Mouse (Mus musculus): ENCODE measurements around the gene Sgms2. TPM values are rescaled to one million over a fixed set of nuclear protein-coding genes. Genes with fewer than 3 reads are reported as not detected.

Gene Sgms2
- total and polyA plus RNA-seq, 2 experiments from 2014 or later: 1.1 to 1.3 TPM

- H3K4me1 ChIP-seq (ENCODE audit: control insufficient read depth, insufficient read depth): no peaks in the 10 kb centered on the region
- 90% methylated on average over 10 of the region's 10 CpGs for WGBS
- TF ChIP-seq EP300 (IDR thresholded peaks at IDR 0.05; ENCODE audit: low read depth) (no peak), CTCF (IDR thresholded peaks at IDR 0.05; ENCODE audit: low read depth) (no peak)
- no peak for ATAC-seq (ENCODE audit: insufficient read depth, low read depth)
- no peak overlapping the region for H3K4me3 ChIP-seq (ENCODE audit: low read depth, low read length)
- H3K27me3 ChIP-seq (ENCODE audit: control insufficient read depth, insufficient read depth, low read length): no peaks in the 10 kb centered on the region
- H3K27ac ChIP-seq (ENCODE audit: low read depth): no peak overlapping the region
- H3K4me2 ChIP-seq (ENCODE audit: low read depth, low read length): no peak overlapping the region
- no peak overlapping the region for H3K9ac ChIP-seq (replicated peaks; ENCODE audit: low read depth, low read length)
- DNase-seq (ENCODE audit: low spot score): no peak
- no peaks in the 10 kb centered on the region for H3K9me3 ChIP-seq (replicated peaks; ENCODE audit: control insufficient read depth, low read length)
- no peaks in the 10 kb centered on the region for H3K36me3 ChIP-seq (replicated peaks; ENCODE audit: control insufficient read depth, insufficient read depth, low read length)
Measured at GRCm38 (mm10) chr3:131476002-131476401, 15.2 kb downstream of the Sgms2 start.

DNA sequence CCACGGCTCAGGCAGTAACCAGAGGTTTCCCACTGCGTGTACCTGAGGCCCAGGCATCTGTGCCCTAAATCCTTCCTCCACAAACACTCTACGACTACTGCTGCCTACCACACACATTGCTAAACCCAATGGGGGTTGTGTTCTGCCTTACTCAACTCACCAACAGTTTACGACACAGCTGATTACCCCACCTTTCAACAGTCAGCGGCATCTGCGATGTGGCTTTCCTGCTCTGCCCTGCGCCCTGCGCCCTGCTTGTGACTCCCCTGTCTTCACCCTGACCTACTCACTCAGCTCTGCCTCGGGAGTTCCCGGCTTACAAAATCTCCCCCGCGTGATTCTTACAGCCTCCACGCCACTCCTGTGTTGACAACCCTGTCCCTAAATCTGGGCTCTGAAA, 16.7 kb downstream of the Sgms2 start:
- Histone ChIP-seq H3K27me3 (ENCODE audit: control insufficient read depth, insufficient read depth, low read length) (no peaks in the 10 kb centered on the region), H3K36me3 (replicated peaks; ENCODE audit: control insufficient read depth, insufficient read depth, low read length) (no peaks in the 10 kb centered on the region), H3K4me1 (ENCODE audit: control insufficient read depth, insufficient read depth) (no peaks in the 10 kb centered on the region), H3K4me2 (ENCODE audit: low read depth, low read length) (no peak overlapping the region), H3K9me3 (replicated peaks; ENCODE audit: control insufficient read depth, low read length) (no peaks in the 10 kb centered on the region), H3K27ac (ENCODE audit: low read depth) (no peak overlapping the region), H3K4me3 (ENCODE audit: low read depth, low read length) (no peak overlapping the region), H3K9ac (replicated peaks; ENCODE audit: low read depth, low read length) (no peak overlapping the region)
- ATAC-seq (ENCODE audit: insufficient read depth, low read depth): no peak
- no peak for TF ChIP-seq CTCF (IDR thresholded peaks at IDR 0.05; ENCODE audit: low read depth)
- TF ChIP-seq EP300 (IDR thresholded peaks at IDR 0.05; ENCODE audit: low read depth): no peak
- 58% methylated on average over 13 of the region's 13 CpGs for WGBS
- no peak for DNase-seq (ENCODE audit: low spot score)

- H3K9ac ChIP-seq (replicated peaks; ENCODE audit: low read depth, low read length): no peak overlapping the region
- no peak for ATAC-seq (ENCODE audit: insufficient read depth, low read depth)
- H3K36me3 ChIP-seq (replicated peaks; ENCODE audit: control insufficient read depth, insufficient read depth, low read length): no peaks in the 10 kb centered on the region
- H3K4me3 ChIP-seq (ENCODE audit: low read depth, low read length): no peak overlapping the region
- H3K4me1 ChIP-seq (ENCODE audit: control insufficient read depth, insufficient read depth): no peaks in the 10 kb centered on the region
- no peaks in the 10 kb centered on the region for H3K9me3 ChIP-seq (replicated peaks; ENCODE audit: control insufficient read depth, low read length)
- H3K27ac ChIP-seq (ENCODE audit: low read depth): no peak overlapping the region
- H3K27me3 ChIP-seq (ENCODE audit: control insufficient read depth, insufficient read depth, low read length): no peaks in the 10 kb centered on the region
- TF ChIP-seq EP300 (IDR thresholded peaks at IDR 0.05; ENCODE audit: low read depth) (no peak), CTCF (IDR thresholded peaks at IDR 0.05; ENCODE audit: low read depth) (no peak)
- no peak overlapping the region for H3K4me2 ChIP-seq (ENCODE audit: low read depth, low read length)
- no peak for DNase-seq (ENCODE audit: low spot score)
- WGBS: 40% methylated on average over 1 of the region's 1 CpGs
Measured at GRCm38 (mm10) chr3:131473496-131473895, 17.7 kb downstream of the Sgms2 start.

DNA sequence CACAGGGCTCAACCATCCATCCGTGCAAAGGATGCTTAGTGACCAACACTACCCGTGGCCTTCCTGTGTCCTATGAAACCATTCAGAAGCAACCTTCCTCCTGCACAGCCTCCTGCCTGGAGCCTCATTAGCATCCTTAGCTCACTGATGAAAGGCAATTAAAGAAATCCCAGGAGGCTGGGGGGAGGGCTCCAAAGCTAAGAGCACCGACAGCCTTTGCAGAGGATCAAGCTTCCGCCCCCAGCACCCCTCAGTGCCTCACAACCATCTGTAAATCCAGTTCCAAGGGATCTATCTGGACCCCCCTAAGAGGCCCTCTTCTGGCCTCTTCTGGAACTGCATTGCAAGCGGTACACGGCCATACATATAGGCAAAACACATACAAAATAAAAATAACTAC, 19.4 kb downstream of the Sgms2 start:
- no peaks in the 10 kb centered on the region for H3K4me1 ChIP-seq (ENCODE audit: control insufficient read depth, insufficient read depth)
- no peak for ATAC-seq (ENCODE audit: insufficient read depth, low read depth)
- H3K27ac ChIP-seq (ENCODE audit: low read depth): no peak overlapping the region
- H3K27me3 ChIP-seq (ENCODE audit: control insufficient read depth, insufficient read depth, low read length): no peaks in the 10 kb centered on the region
- no peak for TF ChIP-seq CTCF (IDR thresholded peaks at IDR 0.05; ENCODE audit: low read depth)
- no peak for TF ChIP-seq EP300 (IDR thresholded peaks at IDR 0.05; ENCODE audit: low read depth)
- no peak overlapping the region for H3K4me3 ChIP-seq (ENCODE audit: low read depth, low read length)
- WGBS: 57% methylated on average over 6 of the region's 6 CpGs
- no peaks in the 10 kb centered on the region for H3K36me3 ChIP-seq (replicated peaks; ENCODE audit: control insufficient read depth, insufficient read depth, low read length)
- no peak overlapping the region for H3K9ac ChIP-seq (replicated peaks; ENCODE audit: low read depth, low read length)
- no peaks in the 10 kb centered on the region for H3K9me3 ChIP-seq (replicated peaks; ENCODE audit: control insufficient read depth, low read length)
- no peak for DNase-seq (ENCODE audit: low spot score)
- H3K4me2 ChIP-seq (ENCODE audit: low read depth, low read length): no peak overlapping the region

DNA sequence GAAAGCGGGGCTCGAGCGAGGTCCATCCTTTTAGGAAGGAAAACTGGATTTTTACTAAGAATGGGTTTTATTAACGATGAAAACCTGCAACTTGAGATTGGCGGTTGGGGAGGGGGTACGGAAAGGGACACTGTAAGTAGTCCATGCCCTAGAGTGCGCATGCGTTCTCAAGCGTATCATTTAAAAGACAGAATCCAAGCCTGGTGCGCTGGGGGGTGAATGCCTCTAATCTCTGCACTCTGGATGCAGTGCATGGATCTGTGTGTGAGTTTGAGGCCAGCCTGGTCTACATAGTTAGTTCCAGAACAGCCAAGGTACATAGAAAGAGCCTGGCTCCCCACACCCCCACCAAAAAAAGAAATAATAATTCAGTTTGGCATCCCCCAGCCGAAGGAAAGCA, 19.8 kb downstream of the Sgms2 start:
- WGBS: 80% methylated on average over 11 of the region's 11 CpGs
- no peak overlapping the region for H3K4me2 ChIP-seq (ENCODE audit: low read depth, low read length)
- H3K9me3 ChIP-seq (replicated peaks; ENCODE audit: control insufficient read depth, low read length): no peaks in the 10 kb centered on the region
- H3K9ac ChIP-seq (replicated peaks; ENCODE audit: low read depth, low read length): no peak overlapping the region
- TF ChIP-seq CTCF (IDR thresholded peaks at IDR 0.05; ENCODE audit: low read depth) (no peak), EP300 (IDR thresholded peaks at IDR 0.05; ENCODE audit: low read depth) (no peak)
- no peak overlapping the region for H3K27ac ChIP-seq (ENCODE audit: low read depth)
- H3K4me3 ChIP-seq (ENCODE audit: low read depth, low read length): no peak overlapping the region
- H3K27me3 ChIP-seq (ENCODE audit: control insufficient read depth, insufficient read depth, low read length): no peaks in the 10 kb centered on the region
- no peaks in the 10 kb centered on the region for H3K4me1 ChIP-seq (ENCODE audit: control insufficient read depth, insufficient read depth)
- no peak for DNase-seq (ENCODE audit: low spot score)
- ATAC-seq (ENCODE audit: insufficient read depth, low read depth): no peak
- no peaks in the 10 kb centered on the region for H3K36me3 ChIP-seq (replicated peaks; ENCODE audit: control insufficient read depth, insufficient read depth, low read length)

DNA sequence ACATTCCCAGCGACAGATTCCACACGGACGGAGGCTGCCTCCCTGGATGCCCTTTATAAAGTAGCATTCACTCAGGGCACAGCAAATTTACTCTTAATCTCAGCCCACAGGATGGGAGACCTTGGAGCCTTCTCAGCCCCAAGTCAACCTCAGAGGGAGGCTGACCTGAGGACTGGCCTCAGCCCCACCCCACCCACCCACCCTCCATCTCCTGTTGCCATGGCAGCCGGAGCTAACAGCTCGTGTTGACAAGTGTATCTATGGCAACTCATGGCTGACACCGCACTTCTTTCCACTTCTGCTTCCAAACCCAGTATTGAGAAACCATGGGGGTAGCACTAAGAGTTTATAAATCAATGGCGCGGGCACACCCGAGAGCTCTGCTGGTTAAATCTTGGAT, 20.4 kb downstream of the Sgms2 start:
- 65% methylated on average over 9 of the region's 9 CpGs for WGBS

More for the DNA sequence above, 20.4 kb downstream of the Sgms2 start:
- no peak for ATAC-seq (ENCODE audit: insufficient read depth, low read depth)
- DNase-seq (ENCODE audit: low spot score): no peak
- no peak overlapping the region for H3K27ac ChIP-seq (ENCODE audit: low read depth)
- H3K4me1 ChIP-seq (ENCODE audit: control insufficient read depth, insufficient read depth): no peaks in the 10 kb centered on the region
- H3K9ac ChIP-seq (replicated peaks; ENCODE audit: low read depth, low read length): no peak overlapping the region
- H3K9me3 ChIP-seq (replicated peaks; ENCODE audit: control insufficient read depth, low read length): no peaks in the 10 kb centered on the region
- H3K4me3 ChIP-seq (ENCODE audit: low read depth, low read length): no peak overlapping the region
- H3K27me3 ChIP-seq (ENCODE audit: control insufficient read depth, insufficient read depth, low read length): no peaks in the 10 kb centered on the region
- TF ChIP-seq EP300 (IDR thresholded peaks at IDR 0.05; ENCODE audit: low read depth) (no peak), CTCF (IDR thresholded peaks at IDR 0.05; ENCODE audit: low read depth) (no peak)
- H3K4me2 ChIP-seq (ENCODE audit: low read depth, low read length): no peak overlapping the region
- H3K36me3 ChIP-seq (replicated peaks; ENCODE audit: control insufficient read depth, insufficient read depth, low read length): no peaks in the 10 kb centered on the region

Data from heart, postnatal 0 days (tissue).